Mouse (Mus musculus): Measurements from ENCODE around the gene Pdcd1lg2. TPM values are rescaled to one million over a fixed set of nuclear protein-coding genes. Genes with fewer than 3 reads are reported as not detected.

Gene Pdcd1lg2
- polyA plus RNA-seq, 1 experiment from 2014 or later = 0.05 TPM

GRCm38 (mm10) chr19:29420397-29420796, 9.7 kb downstream of the Pdcd1lg2 start:
- TF ChIP-seq EP300 (optimal IDR thresholded peaks at IDR 0.05) (no peak), CTCF (IDR thresholded peaks at IDR 0.05; ENCODE audit: low read depth) (no peak)
- no peak overlapping the region for H3K27ac ChIP-seq (replicated peaks)
- DNase-seq (ENCODE audit: low spot score) (no peak), ATAC-seq (ENCODE audit: low FRiP score, low TSS enrichment) (no peak)
- H3K4me2 ChIP-seq (replicated peaks; ENCODE audit: low read depth) = no peak overlapping the region
- H3K36me3 ChIP-seq (ENCODE audit: control insufficient read depth, insufficient read depth, low read length) = no peaks in the 10 kb centered on the region
- no peaks in the 10 kb centered on the region for H3K27me3 ChIP-seq (ENCODE audit: control insufficient read depth, insufficient read depth, low read length)
- H3K9ac ChIP-seq (ENCODE audit: low read length) = no peak overlapping the region
- no peaks in the 10 kb centered on the region for H3K9me3 ChIP-seq (ENCODE audit: control insufficient read depth, low read length)
- H3K4me3 ChIP-seq (ENCODE audit: low read depth, low read length) = no peak overlapping the region
- no peaks in the 10 kb centered on the region for H3K4me1 ChIP-seq (replicated peaks; ENCODE audit: control insufficient read depth, insufficient read depth)
- WGBS = 80% methylated on average over 8 of the region's 8 CpGs

- Histone ChIP-seq H3K9ac (ENCODE audit: low read length) (no peak overlapping the region), H3K4me3 (ENCODE audit: low read depth, low read length) (no peak overlapping the region), H3K27ac (replicated peaks) (no peak overlapping the region), H3K36me3 (ENCODE audit: control insufficient read depth, insufficient read depth, low read length) (no peaks in the 10 kb centered on the region), H3K27me3 (ENCODE audit: control insufficient read depth, insufficient read depth, low read length) (no peaks in the 10 kb centered on the region), H3K4me2 (replicated peaks; ENCODE audit: low read depth) (no peak overlapping the region), H3K4me1 (replicated peaks; ENCODE audit: control insufficient read depth, insufficient read depth) (no peaks in the 10 kb centered on the region), H3K9me3 (ENCODE audit: control insufficient read depth, low read length) (no peaks in the 10 kb centered on the region)
- 88% methylated on average over 16 of the region's 16 CpGs for WGBS
- TF ChIP-seq CTCF (IDR thresholded peaks at IDR 0.05; ENCODE audit: low read depth) (no peak), EP300 (optimal IDR thresholded peaks at IDR 0.05) (no peak)
- ATAC-seq (ENCODE audit: low FRiP score, low TSS enrichment) = no peak
- no peak for DNase-seq (ENCODE audit: low spot score)
These were observed 11.4 kb downstream of the Pdcd1lg2 start for GRCm38 (mm10) chr19:29422013-29422645.

GRCm38 (mm10) chr19:29422796-29423195, 12.1 kb downstream of the Pdcd1lg2 start:
- Histone ChIP-seq H3K27me3 (ENCODE audit: control insufficient read depth, insufficient read depth, low read length) (no peaks in the 10 kb centered on the region), H3K9me3 (ENCODE audit: control insufficient read depth, low read length) (no peaks in the 10 kb centered on the region), H3K9ac (ENCODE audit: low read length) (no peak overlapping the region), H3K4me1 (replicated peaks; ENCODE audit: control insufficient read depth, insufficient read depth) (no peaks in the 10 kb centered on the region), H3K4me2 (replicated peaks; ENCODE audit: low read depth) (no peak overlapping the region), H3K27ac (replicated peaks) (no peak overlapping the region), H3K36me3 (ENCODE audit: control insufficient read depth, insufficient read depth, low read length) (no peaks in the 10 kb centered on the region), H3K4me3 (ENCODE audit: low read depth, low read length) (no peak overlapping the region)
- no peak for TF ChIP-seq EP300 (optimal IDR thresholded peaks at IDR 0.05)
- no peak for TF ChIP-seq CTCF (IDR thresholded peaks at IDR 0.05; ENCODE audit: low read depth)
- DNase-seq (ENCODE audit: low spot score) = no peak
- no peak for ATAC-seq (ENCODE audit: low FRiP score, low TSS enrichment)
- WGBS = 78% methylated on average over 7 of the region's 7 CpGs

GRCm38 (mm10) chr19:29430516-29430915, 19.8 kb downstream of the Pdcd1lg2 start:
- Histone ChIP-seq H3K27me3 (ENCODE audit: control insufficient read depth, insufficient read depth, low read length) (no peaks in the 10 kb centered on the region), H3K9ac (ENCODE audit: low read length) (no peak overlapping the region), H3K4me2 (replicated peaks; ENCODE audit: low read depth) (no peak overlapping the region), H3K27ac (replicated peaks) (no peak overlapping the region), H3K9me3 (ENCODE audit: control insufficient read depth, low read length) (0 out of 2 replicates have a peak, but pooled peaks cover 3% of the 10 kb centered on the region), H3K4me3 (ENCODE audit: low read depth, low read length) (no peak overlapping the region), H3K4me1 (replicated peaks; ENCODE audit: control insufficient read depth, insufficient read depth) (no peaks in the 10 kb centered on the region), H3K36me3 (ENCODE audit: control insufficient read depth, insufficient read depth, low read length) (no peaks in the 10 kb centered on the region)
- TF ChIP-seq EP300 (optimal IDR thresholded peaks at IDR 0.05) (no peak), CTCF (IDR thresholded peaks at IDR 0.05; ENCODE audit: low read depth) (no peak)
- DNase-seq (ENCODE audit: low spot score) (no peak), ATAC-seq (ENCODE audit: low FRiP score, low TSS enrichment) (no peak)
- WGBS = 81% methylated on average over 3 of the region's 3 CpGs

- Histone ChIP-seq H3K4me2 (replicated peaks; ENCODE audit: low read depth) (no peak overlapping the region), H3K27me3 (ENCODE audit: control insufficient read depth, insufficient read depth, low read length) (no peaks in the 10 kb centered on the region), H3K27ac (replicated peaks) (no peak overlapping the region), H3K4me3 (ENCODE audit: low read depth, low read length) (no peak overlapping the region), H3K9me3 (ENCODE audit: control insufficient read depth, low read length) (0 out of 2 replicates have a peak, but pooled peaks cover 3% of the 10 kb centered on the region), H3K36me3 (ENCODE audit: control insufficient read depth, insufficient read depth, low read length) (no peaks in the 10 kb centered on the region), H3K4me1 (replicated peaks; ENCODE audit: control insufficient read depth, insufficient read depth) (no peaks in the 10 kb centered on the region), H3K9ac (ENCODE audit: low read length) (no peak overlapping the region)
- no peak for ATAC-seq (ENCODE audit: low FRiP score, low TSS enrichment)
- DNase-seq (ENCODE audit: low spot score) = no peak
- WGBS = 54% methylated on average over 3 of the region's 3 CpGs
- TF ChIP-seq CTCF (IDR thresholded peaks at IDR 0.05; ENCODE audit: low read depth) (no peak), EP300 (optimal IDR thresholded peaks at IDR 0.05) (no peak)
These were observed 20.2 kb downstream of the Pdcd1lg2 start for GRCm38 (mm10) chr19:29430953-29431352.

- H3K27me3 ChIP-seq (ENCODE audit: control insufficient read depth, insufficient read depth, low read length) = no peaks in the 10 kb centered on the region
- DNase-seq (ENCODE audit: low spot score) (no peak), ATAC-seq (ENCODE audit: low FRiP score, low TSS enrichment) (no peak)
- H3K9ac ChIP-seq (ENCODE audit: low read length) = no peak overlapping the region
- no peaks in the 10 kb centered on the region for H3K36me3 ChIP-seq (ENCODE audit: control insufficient read depth, insufficient read depth, low read length)
- no peak overlapping the region for H3K27ac ChIP-seq (replicated peaks)
- TF ChIP-seq CTCF (IDR thresholded peaks at IDR 0.05; ENCODE audit: low read depth) (no peak), EP300 (optimal IDR thresholded peaks at IDR 0.05) (no peak)
- H3K9me3 ChIP-seq (ENCODE audit: control insufficient read depth, low read length) = no peaks in the 10 kb centered on the region
- 88% methylated on average over 18 of the region's 18 CpGs for WGBS
- no peaks in the 10 kb centered on the region for H3K4me1 ChIP-seq (replicated peaks; ENCODE audit: control insufficient read depth, insufficient read depth)
- H3K4me2 ChIP-seq (replicated peaks; ENCODE audit: low read depth) = no peak overlapping the region
- no peak overlapping the region for H3K4me3 ChIP-seq (ENCODE audit: low read depth, low read length)
These were observed 26.2 kb downstream of the Pdcd1lg2 start for GRCm38 (mm10) chr19:29436793-29437479.

All from stomach, postnatal 0 days (tissue).